Mouse (Mus musculus) cerebellum, adult 11 months (tissue): ENCODE data around the gene Eif2b5.

ENCODE experiments used
- DNase-seq: peaks from one replicate; pipeline ENCODE4 v3.0.0; 2022

Eif2b5 gene

GRCm38 (mm10) chr16:20537601-20538320, 39.1 kb downstream of the Eif2b5 start:
- DNase-seq = no peak

GRCm38 (mm10) chr16:20539649-20540048, 41.0 kb downstream of the Eif2b5 start:
- no peak for DNase-seq

GRCm38 (mm10) chr16:20540438-20540837, 41.8 kb downstream of the Eif2b5 start:
- no peak for DNase-seq

DNA sequence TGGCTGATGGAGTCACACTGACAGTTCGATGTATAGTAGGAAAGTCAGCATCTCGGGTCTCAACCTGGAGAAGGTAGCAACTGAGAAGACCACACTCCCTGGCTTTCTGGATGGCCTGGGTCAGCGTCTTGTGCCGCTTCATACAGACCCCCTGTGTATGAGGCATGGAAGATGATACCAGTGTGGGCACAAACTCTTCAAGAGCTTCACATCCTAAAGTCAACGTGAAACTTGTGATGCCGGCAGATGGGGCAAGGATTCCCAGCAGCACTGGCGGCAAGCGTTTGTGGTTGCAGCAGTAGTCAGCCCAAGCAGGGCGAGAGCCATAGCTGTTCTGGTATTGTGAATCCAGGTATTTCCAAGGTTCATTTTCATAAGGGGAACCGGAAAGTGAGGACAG, 47.1 kb downstream of the Eif2b5 start:
- DNase-seq = no peak

- DNase-seq = no peak
These were observed 48.8 kb downstream of the Eif2b5 start for GRCm38 (mm10) chr16:20547423-20547822.

DNA sequence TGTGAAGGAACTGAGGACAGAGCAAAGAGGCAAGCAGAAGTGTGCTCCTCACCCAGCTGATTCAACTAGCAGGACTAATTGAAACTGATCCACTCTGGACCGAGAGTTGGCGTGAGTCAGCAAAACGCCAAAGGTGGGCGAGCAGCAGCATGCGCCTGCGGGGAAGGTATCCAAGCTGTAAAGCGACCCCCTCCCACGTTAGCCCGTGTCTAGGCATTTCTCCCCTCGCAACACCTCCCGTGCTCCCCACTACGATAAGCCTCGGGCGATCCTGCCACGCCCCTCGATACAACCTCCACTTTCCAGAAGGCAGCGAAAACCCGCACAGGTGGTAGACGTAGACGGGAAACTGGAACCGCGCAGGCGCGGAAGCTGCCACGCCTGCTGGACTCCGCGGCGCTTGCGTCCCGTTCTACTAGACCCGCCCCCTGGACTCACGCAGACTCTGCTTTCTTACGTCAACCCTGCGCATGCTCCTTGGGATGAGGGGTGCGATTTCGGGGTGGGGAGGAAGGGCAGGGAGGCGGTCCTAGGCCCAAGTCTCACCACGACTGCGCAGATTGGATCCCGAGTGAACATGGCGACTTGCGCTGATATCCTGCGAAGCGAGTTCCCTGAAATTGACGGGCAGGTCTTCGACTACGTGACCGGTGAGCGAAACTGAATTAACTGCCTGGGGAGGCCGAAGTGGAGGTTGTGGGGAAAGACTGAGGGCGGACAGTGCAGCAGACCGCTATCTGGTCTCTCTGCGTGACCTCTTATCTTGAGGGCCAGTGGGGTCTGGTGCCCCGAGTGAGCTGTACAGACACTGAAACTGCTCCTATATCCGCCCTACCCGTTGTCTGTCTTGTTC, 49.7 kb downstream of the Eif2b5 start, which contains the start of gene Abcf3:
TSS of gene Abcf3 (plus strand) at position 482 of the 853 bp plus-strand sequence.
- peak; percentile 98 for DNase-seq

GRCm38 (mm10) chr16:20549161-20549560, 50.5 kb downstream of the Eif2b5 start:
- no peak for DNase-seq

GRCm38 (mm10) chr16:20551691-20552090, 53.1 kb downstream of the Eif2b5 start:
- DNase-seq = no peak

DNA sequence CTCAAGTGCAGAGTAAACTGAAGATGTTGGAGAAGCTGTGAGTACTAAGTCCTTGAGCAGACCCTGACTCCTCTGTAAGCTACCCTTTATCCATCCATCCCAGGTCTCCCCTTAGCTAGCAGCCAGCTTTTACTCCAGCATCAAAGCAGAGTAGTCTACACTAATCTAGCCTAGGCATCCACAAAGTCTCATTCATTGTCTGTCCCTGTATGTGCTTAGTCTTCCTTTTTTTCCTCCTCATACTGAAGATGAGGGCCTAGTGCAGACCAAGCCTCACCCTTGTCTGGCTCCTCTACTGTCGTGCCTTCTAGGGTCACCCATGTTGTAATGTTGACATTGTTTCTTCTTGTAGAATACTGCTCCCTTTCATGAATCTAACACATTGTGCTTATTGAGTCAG, 54.0 kb downstream of the Eif2b5 start:
- no peak for DNase-seq

GRCm38 (mm10) chr16:20555000-20555399, 56.4 kb downstream of the Eif2b5 start:
- no peak for DNase-seq

DNA sequence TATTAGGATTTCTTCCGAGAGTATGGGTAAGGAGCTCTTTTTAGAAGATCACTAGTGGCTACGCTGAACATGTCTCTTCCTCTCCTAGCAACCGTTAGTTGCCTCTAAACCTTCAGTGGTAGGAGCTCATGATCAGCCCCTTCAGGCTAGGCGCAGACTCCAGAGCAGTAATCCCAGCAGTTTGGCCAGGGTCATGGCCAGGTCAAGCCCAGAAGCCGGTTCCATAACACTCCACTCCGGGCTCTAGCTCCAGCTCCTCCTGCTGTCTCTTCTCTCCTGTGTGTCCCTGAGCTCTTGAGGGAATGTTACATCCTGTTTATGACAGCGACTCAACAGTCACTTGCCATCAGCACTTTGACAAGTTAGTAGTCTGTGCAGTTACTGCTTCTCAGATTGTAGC, 58.8 kb downstream of the Eif2b5 start:
- no peak for DNase-seq
